Mouse (Mus musculus): ENCODE measurements around the gene Olfr317. TPM values are rescaled to one million over a fixed set of nuclear protein-coding genes. Genes with fewer than 3 reads are reported as not detected.
"Not testable (repeated sequence)": the region's sequence is repeated elsewhere in the genome, so short reads cannot be mapped to it uniquely, and the experiment has no call there.

Olfr317 gene
- polyA plus RNA-seq, 1 experiment from 2014 or later: not detected

DNA sequence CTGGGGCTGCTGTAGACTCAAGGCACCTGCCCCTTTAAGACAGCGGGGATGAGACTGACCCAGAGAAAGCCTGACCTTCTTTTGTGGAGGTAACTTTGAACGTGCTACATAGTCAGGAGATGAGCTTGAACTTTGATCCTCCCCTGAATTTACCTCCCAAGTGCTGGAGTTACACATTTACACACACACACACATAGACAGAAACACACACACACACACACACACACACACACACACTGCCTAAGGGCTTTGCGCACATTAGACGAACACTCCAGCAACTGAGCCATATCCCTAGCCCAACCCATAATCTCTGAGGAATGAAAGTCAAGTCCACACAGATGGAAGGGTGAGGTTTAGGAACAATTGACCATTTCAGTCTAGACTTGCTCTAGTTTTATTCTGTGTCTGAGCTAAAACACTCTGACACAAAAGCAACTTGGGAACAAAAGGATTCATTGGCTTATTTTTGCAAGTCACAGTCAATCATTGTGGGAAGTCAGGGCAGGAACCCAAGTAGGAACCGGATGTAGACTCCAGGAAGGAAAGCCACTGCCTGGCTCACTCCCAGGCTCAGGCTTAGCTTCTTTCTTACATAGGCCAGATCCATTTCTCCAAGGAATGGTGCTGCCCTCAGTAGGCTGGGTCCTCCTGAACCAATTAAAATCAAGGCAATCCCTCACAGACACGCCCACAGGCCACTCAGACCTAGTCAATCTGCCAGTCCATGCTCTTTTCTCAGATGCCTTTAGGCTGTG is 10.9 kb downstream of the Olfr317 start:
- H3K9me3 ChIP-seq (replicated peaks; ENCODE audit: control insufficient read depth, low read length); H3K27me3 ChIP-seq (ENCODE audit: control insufficient read depth, insufficient read depth, low read depth, low read length); ATAC-seq (ENCODE audit: low read depth); H3K27ac ChIP-seq (ENCODE audit: low read length); H3K36me3 ChIP-seq (ENCODE audit: control insufficient read depth, insufficient read depth); H3K9ac ChIP-seq (ENCODE audit: low read depth, low read length); H3K4me3 ChIP-seq (ENCODE audit: low read depth, low read length); H3K4me2 ChIP-seq (ENCODE audit: low read depth, low read length); H3K4me1 ChIP-seq (ENCODE audit: control insufficient read depth, low read depth, low read length): not testable (repeated sequence)
- 55% methylated on average over 6 of the region's 6 CpGs for WGBS (ENCODE audit: insufficient replicate concordance)

- Histone ChIP-seq H3K27me3 (ENCODE audit: control insufficient read depth, insufficient read depth, low read depth, low read length) (no peaks in the 10 kb centered on the region), H3K4me1 (ENCODE audit: control insufficient read depth, low read depth, low read length) (no peaks in the 10 kb centered on the region), H3K9ac (ENCODE audit: low read depth, low read length) (no peak within 1 kb of the TSS), H3K4me3 (ENCODE audit: low read depth, low read length) (no peak within 1 kb of the TSS), H3K4me2 (ENCODE audit: low read depth, low read length) (no peak within 1 kb of the TSS), H3K36me3 (ENCODE audit: control insufficient read depth, insufficient read depth) (no peaks in the 10 kb centered on the region), H3K27ac (ENCODE audit: low read length) (no peak within 1 kb of the TSS), H3K9me3 (replicated peaks; ENCODE audit: control insufficient read depth, low read length) (no peaks in the 10 kb centered on the region)
- no peak for ATAC-seq (ENCODE audit: low read depth)
Measured at GRCm38 (mm10) chr11:58723914-58724313, 15.1 kb downstream of the Olfr317 start, which contains the start of gene Olfr318. Olfr318 (minus strand) TSS chr11:58724014.

GRCm38 (mm10) chr11:58719701-58720100 is 19.3 kb downstream of the Olfr317 start:
- WGBS (ENCODE audit: insufficient replicate concordance): 60% methylated on average over 4 of the region's 4 CpGs

DNA sequence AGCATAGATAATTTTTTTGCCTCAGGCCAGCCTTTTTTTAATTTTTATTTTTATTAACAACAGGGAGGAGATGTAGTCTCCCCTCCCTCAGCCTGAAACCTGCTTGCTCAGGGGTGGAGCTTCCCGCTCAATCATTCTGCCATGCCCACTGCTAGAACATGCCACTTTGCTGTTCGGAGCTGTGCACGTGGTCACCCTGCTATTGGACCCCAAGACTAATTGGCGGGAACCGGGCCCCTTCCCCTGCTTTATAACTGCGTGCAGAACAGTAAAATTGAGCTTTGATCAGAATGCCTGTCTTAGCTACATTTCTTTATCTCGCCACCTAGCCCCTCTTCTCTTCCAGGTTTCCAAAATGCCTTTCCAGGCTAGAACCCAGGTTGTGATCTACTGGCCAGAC is 21.3 kb downstream of the Olfr317 start:
- not testable (repeated sequence) for H3K27me3 ChIP-seq (ENCODE audit: control insufficient read depth, insufficient read depth, low read depth, low read length); H3K9ac ChIP-seq (ENCODE audit: low read depth, low read length); H3K4me1 ChIP-seq (ENCODE audit: control insufficient read depth, low read depth, low read length); H3K4me2 ChIP-seq (ENCODE audit: low read depth, low read length); H3K4me3 ChIP-seq (ENCODE audit: low read depth, low read length); H3K36me3 ChIP-seq (ENCODE audit: control insufficient read depth, insufficient read depth); ATAC-seq (ENCODE audit: low read depth); H3K27ac ChIP-seq (ENCODE audit: low read length); H3K9me3 ChIP-seq (replicated peaks; ENCODE audit: control insufficient read depth, low read length)
- WGBS (ENCODE audit: insufficient replicate concordance): 70% methylated on average over 7 of the region's 7 CpGs

More at GRCm38 (mm10) chr11:58719701-58720100, 19.3 kb downstream of the Olfr317 start:
- Histone ChIP-seq H3K9me3 (replicated peaks; ENCODE audit: control insufficient read depth, low read length) (no peaks in the 10 kb centered on the region), H3K36me3 (ENCODE audit: control insufficient read depth, insufficient read depth) (no peaks in the 10 kb centered on the region), H3K27me3 (ENCODE audit: control insufficient read depth, insufficient read depth, low read depth, low read length) (no peaks in the 10 kb centered on the region), H3K9ac (ENCODE audit: low read depth, low read length) (no peak overlapping the region), H3K4me3 (ENCODE audit: low read depth, low read length) (no peak overlapping the region), H3K4me2 (ENCODE audit: low read depth, low read length) (no peak overlapping the region), H3K27ac (ENCODE audit: low read length) (no peak overlapping the region), H3K4me1 (ENCODE audit: control insufficient read depth, low read depth, low read length) (no peaks in the 10 kb centered on the region)
- no peak for ATAC-seq (ENCODE audit: low read depth)

GRCm38 (mm10) chr11:58709086-58709485 is 29.9 kb downstream of the Olfr317 start:
- Histone ChIP-seq H3K4me1 (ENCODE audit: control insufficient read depth, low read depth, low read length) (no peaks in the 10 kb centered on the region), H3K9ac (ENCODE audit: low read depth, low read length) (no peak overlapping the region), H3K36me3 (ENCODE audit: control insufficient read depth, insufficient read depth) (no peaks in the 10 kb centered on the region), H3K27me3 (ENCODE audit: control insufficient read depth, insufficient read depth, low read depth, low read length) (no peaks in the 10 kb centered on the region), H3K9me3 (replicated peaks; ENCODE audit: control insufficient read depth, low read length) (no peaks in the 10 kb centered on the region), H3K27ac (ENCODE audit: low read length) (no peak overlapping the region), H3K4me2 (ENCODE audit: low read depth, low read length) (no peak overlapping the region), H3K4me3 (ENCODE audit: low read depth, low read length) (no peak overlapping the region)
- no peak for ATAC-seq (ENCODE audit: low read depth)
- WGBS (ENCODE audit: insufficient replicate concordance): 63% methylated on average over 11 of the region's 11 CpGs

DNA sequence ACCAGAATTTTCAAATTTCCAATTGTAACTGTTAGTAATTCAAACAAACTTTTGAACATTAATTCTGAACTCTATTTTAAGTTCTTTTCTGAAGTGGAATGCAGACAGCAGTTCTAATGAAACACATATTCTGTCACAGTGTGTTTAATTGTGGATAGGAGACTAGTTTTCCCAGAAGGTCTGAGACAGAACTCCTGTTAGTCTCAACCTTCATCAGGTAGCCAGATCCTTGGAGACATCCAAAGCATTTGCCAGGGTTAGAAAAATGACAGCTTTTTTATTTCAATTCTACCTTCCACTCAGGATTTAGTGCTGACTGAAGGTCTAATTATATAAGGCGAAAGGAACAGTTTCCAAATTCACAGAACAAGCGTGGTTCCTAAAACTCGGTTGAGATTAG is 40.1 kb downstream of the Olfr317 start, which contains the start of gene Olfr319:
Gene Olfr319, plus strand, starts transcription at position 301 of the 400 bp plus-strand sequence.
- no peak for ATAC-seq (ENCODE audit: low read depth)
- Histone ChIP-seq H3K36me3 (ENCODE audit: control insufficient read depth, insufficient read depth) (no peaks in the 10 kb centered on the region), H3K4me3 (ENCODE audit: low read depth, low read length) (no peak within 1 kb of the TSS)

More for the DNA sequence above, 40.1 kb downstream of the Olfr317 start, which contains the start of gene Olfr319:
- H3K4me2 ChIP-seq (ENCODE audit: low read depth, low read length): no peak within 1 kb of the TSS
- no peak within 1 kb of the TSS for H3K27ac ChIP-seq (ENCODE audit: low read length)
- no peaks in the 10 kb centered on the region for H3K9me3 ChIP-seq (replicated peaks; ENCODE audit: control insufficient read depth, low read length)
- H3K9ac ChIP-seq (ENCODE audit: low read depth, low read length): no peak within 1 kb of the TSS
- 61% methylated on average over 3 of the region's 3 CpGs for WGBS (ENCODE audit: insufficient replicate concordance)
- no peaks in the 10 kb centered on the region for H3K4me1 ChIP-seq (ENCODE audit: control insufficient read depth, low read depth, low read length)
- H3K27me3 ChIP-seq (ENCODE audit: control insufficient read depth, insufficient read depth, low read depth, low read length): no peaks in the 10 kb centered on the region

Other genes with a start within 250 kb of the Olfr317 start
- not detected in 2 replicates for gene Olfr332, start 246.7 kb downstream of the Olfr317 start, polyA plus RNA-seq (2015; fragmentation: Nextera tagmentation; extraction: Ambion mirVana)
- not detected in 2 replicates for gene Olfr331, start 236.6 kb downstream of the Olfr317 start, polyA plus RNA-seq (2015; fragmentation: Nextera tagmentation; extraction: Ambion mirVana)
- not detected in 2 replicates for gene Olfr330, start 204.4 kb downstream of the Olfr317 start, polyA plus RNA-seq (2015; fragmentation: Nextera tagmentation; extraction: Ambion mirVana)
- gene Olfr329-ps, start 192.8 kb downstream of the Olfr317 start, polyA plus RNA-seq (2015; fragmentation: Nextera tagmentation; extraction: Ambion mirVana): not detected in 2 replicates
- not detected in 2 replicates for gene Olfr328, start 183.6 kb downstream of the Olfr317 start, polyA plus RNA-seq (2015; fragmentation: Nextera tagmentation; extraction: Ambion mirVana)
- gene Olfr224, start 168.7 kb downstream of the Olfr317 start, polyA plus RNA-seq (2015; fragmentation: Nextera tagmentation; extraction: Ambion mirVana): not detected in 2 replicates
- not detected in 2 replicates for gene Olfr325, start 161.5 kb downstream of the Olfr317 start, polyA plus RNA-seq (2015; fragmentation: Nextera tagmentation; extraction: Ambion mirVana)
- gene Olfr324, start 144.1 kb downstream of the Olfr317 start, polyA plus RNA-seq (2015; fragmentation: Nextera tagmentation; extraction: Ambion mirVana): not detected in 2 replicates
- gene 2210407C18Rik, start 123.1 kb downstream of the Olfr317 start, polyA plus RNA-seq (2015; fragmentation: Nextera tagmentation; extraction: Ambion mirVana): not detected in 2 replicates
- not detected in 2 replicates for gene Olfr323, start 108.7 kb downstream of the Olfr317 start, polyA plus RNA-seq (2015; fragmentation: Nextera tagmentation; extraction: Ambion mirVana)
- 12.7 and 15.7 TPM in 2 replicates for gene Trim58, start 98.7 kb downstream of the Olfr317 start, polyA plus RNA-seq (2015; fragmentation: Nextera tagmentation; extraction: Ambion mirVana)
- gene Olfr322, start 80.4 kb downstream of the Olfr317 start, polyA plus RNA-seq (2015; fragmentation: Nextera tagmentation; extraction: Ambion mirVana): 0.08 TPM in 1 of 2 replicates, not detected in the other
- gene Olfr320, start 58.1 kb downstream of the Olfr317 start, polyA plus RNA-seq (2015; fragmentation: Nextera tagmentation; extraction: Ambion mirVana): not detected in 2 replicates
- not detected in 2 replicates for gene Olfr319, start 40.0 kb downstream of the Olfr317 start, polyA plus RNA-seq (2015; fragmentation: Nextera tagmentation; extraction: Ambion mirVana)
- gene Olfr318, start 15.2 kb downstream of the Olfr317 start, polyA plus RNA-seq (2015; fragmentation: Nextera tagmentation; extraction: Ambion mirVana): not detected in 2 replicates
- gene Olfr316, start 13.5 kb upstream of the Olfr317 start, polyA plus RNA-seq (2015; fragmentation: Nextera tagmentation; extraction: Ambion mirVana): not detected in 2 replicates
- not detected in 2 replicates for gene Olfr315, start 34.0 kb upstream of the Olfr317 start, polyA plus RNA-seq (2015; fragmentation: Nextera tagmentation; extraction: Ambion mirVana)
- not detected in 2 replicates for gene Olfr314, start 43.7 kb upstream of the Olfr317 start, polyA plus RNA-seq (2015; fragmentation: Nextera tagmentation; extraction: Ambion mirVana)
- 0.17 TPM in 1 of 2 replicates, not detected in the other for gene Fam183b, start 62.7 kb upstream of the Olfr317 start, polyA plus RNA-seq (2015; fragmentation: Nextera tagmentation; extraction: Ambion mirVana)
- gene Olfr313, start 75.8 kb upstream of the Olfr317 start, polyA plus RNA-seq (2015; fragmentation: Nextera tagmentation; extraction: Ambion mirVana): not detected in 2 replicates
- gene Olfr312, start 90.0 kb upstream of the Olfr317 start, polyA plus RNA-seq (2015; fragmentation: Nextera tagmentation; extraction: Ambion mirVana): not detected in 2 replicates
- gene Olfr311, start 100.0 kb upstream of the Olfr317 start, polyA plus RNA-seq (2015; fragmentation: Nextera tagmentation; extraction: Ambion mirVana): not detected in 2 replicates
- 1.5 and 2.3 TPM in 2 replicates for gene Gm12258, start 107.9 kb upstream of the Olfr317 start, polyA plus RNA-seq (2015; fragmentation: Nextera tagmentation; extraction: Ambion mirVana)
- 2.2 and 2.3 TPM in 2 replicates for gene 2810021J22Rik, start 128.0 kb upstream of the Olfr317 start, polyA plus RNA-seq (2015; fragmentation: Nextera tagmentation; extraction: Ambion mirVana)
- 4.2 and 5.6 TPM in 2 replicates for gene Zfp39, start 165.0 kb upstream of the Olfr317 start, polyA plus RNA-seq (2015; fragmentation: Nextera tagmentation; extraction: Ambion mirVana)
- gene Btnl10, start 178.7 kb upstream of the Olfr317 start, polyA plus RNA-seq (2015; fragmentation: Nextera tagmentation; extraction: Ambion mirVana): 14.1 and 14.3 TPM in 2 replicates
- gene Rnf187, start 199.7 kb upstream of the Olfr317 start, polyA plus RNA-seq (2015; fragmentation: Nextera tagmentation; extraction: Ambion mirVana): 74.5 and 81.7 TPM in 2 replicates
- 17.9 and 22.4 TPM in 2 replicates for gene Hist3h2ba, start 209.7 kb upstream of the Olfr317 start, polyA plus RNA-seq (2015; fragmentation: Nextera tagmentation; extraction: Ambion mirVana)
- 21.2 and 24.4 TPM in 2 replicates for gene Hist3h2a, start 215.5 kb upstream of the Olfr317 start, polyA plus RNA-seq (2015; fragmentation: Nextera tagmentation; extraction: Ambion mirVana)
- 0.15 and 0.19 TPM in 2 replicates for gene Trim17, start 215.5 kb upstream of the Olfr317 start, polyA plus RNA-seq (2015; fragmentation: Nextera tagmentation; extraction: Ambion mirVana)
- 8.2 and 8.7 TPM in 2 replicates for gene Trim11, start 238.9 kb upstream of the Olfr317 start, polyA plus RNA-seq (2015; fragmentation: Nextera tagmentation; extraction: Ambion mirVana)

Data from liver, embryonic 16.5 days (tissue).